Mouse (Mus musculus): ENCODE measurements around the gene Tspan14. TPM values are rescaled to one million over a fixed set of nuclear protein-coding genes. Genes with fewer than 3 reads are reported as not detected.

Tspan14 gene
- total and polyA plus RNA-seq, 3 experiments, result 10.3 to 32.3 (median 23.4) TPM

GRCm38 (mm10) chr14:40957607-40958006, 9.0 kb downstream of the Tspan14 start:
- no peak for DNase-seq (ENCODE audit: low spot score)
- peaks cover 90% of the 10 kb centered on the region for H3K4me1 ChIP-seq (ENCODE audit: insufficient read depth, low read depth, low read length)
- no peaks in the 10 kb centered on the region for H3K27me3 ChIP-seq (ENCODE audit: insufficient read depth, low read length)

GRCm38 (mm10) chr14:40956252-40957146, 10.1 kb downstream of the Tspan14 start:
- Histone ChIP-seq H3K27me3 (ENCODE audit: insufficient read depth, low read length) (no peaks in the 10 kb centered on the region), H3K36me3 (replicated peaks) (peaks cover 53% of the 10 kb centered on the region), H3K4me3 (ENCODE audit: low read depth, low read length) (peak overlapping the region; percentile 67; the same call in 1 of the 2 replicates), H3K4me1 (ENCODE audit: insufficient read depth, low read depth, low read length) (peaks cover 89% of the 10 kb centered on the region), H3K9me3 (replicated peaks) (no peaks in the 10 kb centered on the region)
- DNase-seq (ENCODE audit: low spot score) (peak; percentile 57), ATAC-seq (ENCODE audit: extremely low read depth, insufficient number of reproducible peaks, low FRiP score, poor library complexity, severe bottlenecking) (peak; percentile 76)
- TF ChIP-seq TAL1 (conservative IDR thresholded peaks at IDR 0.05; ENCODE audit: low read depth, low read length) (no peak), POLR2AphosphoS5 (IDR thresholded peaks at IDR 0.05; ENCODE audit: insufficient replicate concordance, low read depth, low read length) (no peak), GATA2 (IDR thresholded peaks at IDR 0.05; ENCODE audit: borderline replicate concordance, low read depth, low read length) (no peak), CTCF (IDR thresholded peaks at IDR 0.05; ENCODE audit: low read depth, low read length) (no peak), GATA1 (IDR thresholded peaks at IDR 0.05; ENCODE audit: borderline replicate concordance, low read length) (no peak)

More at GRCm38 (mm10) chr14:40957607-40958006, 9.0 kb downstream of the Tspan14 start:
- ATAC-seq (ENCODE audit: extremely low read depth, insufficient number of reproducible peaks, low FRiP score, poor library complexity, severe bottlenecking), result no peak
- Histone ChIP-seq H3K36me3 (replicated peaks) (peaks cover 45% of the 10 kb centered on the region), H3K9me3 (replicated peaks) (no peaks in the 10 kb centered on the region), H3K4me3 (ENCODE audit: low read depth, low read length) (no peak overlapping the region; the same call in 1 of the 2 replicates)
- TF ChIP-seq GATA1 (IDR thresholded peaks at IDR 0.05; ENCODE audit: borderline replicate concordance, low read length), result no peak
- no peak for TF ChIP-seq TAL1 (conservative IDR thresholded peaks at IDR 0.05; ENCODE audit: low read depth, low read length)
- TF ChIP-seq CTCF (IDR thresholded peaks at IDR 0.05; ENCODE audit: low read depth, low read length), result no peak
- TF ChIP-seq POLR2AphosphoS5 (IDR thresholded peaks at IDR 0.05; ENCODE audit: insufficient replicate concordance, low read depth, low read length), result no peak
- no peak for TF ChIP-seq GATA2 (IDR thresholded peaks at IDR 0.05; ENCODE audit: borderline replicate concordance, low read depth, low read length)

- Histone ChIP-seq H3K4me1 (ENCODE audit: insufficient read depth, low read depth, low read length) (peaks cover 97% of the 10 kb centered on the region), H3K9me3 (replicated peaks) (no peaks in the 10 kb centered on the region), H3K27me3 (ENCODE audit: insufficient read depth, low read length) (no peaks in the 10 kb centered on the region), H3K4me3 (ENCODE audit: low read depth, low read length) (peak overlapping the region; percentile 67; the same call in 1 of the 2 replicates), H3K36me3 (replicated peaks) (peaks cover 58% of the 10 kb centered on the region)
- DNase-seq (ENCODE audit: low spot score), result no peak
- ATAC-seq (ENCODE audit: extremely low read depth, insufficient number of reproducible peaks, low FRiP score, poor library complexity, severe bottlenecking), result peak; percentile 7
- no peak for TF ChIP-seq CTCF (IDR thresholded peaks at IDR 0.05; ENCODE audit: low read depth, low read length)
- no peak for TF ChIP-seq GATA1 (IDR thresholded peaks at IDR 0.05; ENCODE audit: borderline replicate concordance, low read length)
- TF ChIP-seq TAL1 (conservative IDR thresholded peaks at IDR 0.05; ENCODE audit: low read depth, low read length), result no peak
- TF ChIP-seq GATA2 (IDR thresholded peaks at IDR 0.05; ENCODE audit: borderline replicate concordance, low read depth, low read length), result no peak
- TF ChIP-seq POLR2AphosphoS5 (IDR thresholded peaks at IDR 0.05; ENCODE audit: insufficient replicate concordance, low read depth, low read length), result no peak
Measured at GRCm38 (mm10) chr14:40955596-40956251, 10.9 kb downstream of the Tspan14 start.

- TF ChIP-seq GATA2 (IDR thresholded peaks at IDR 0.05; ENCODE audit: borderline replicate concordance, low read depth, low read length) (no peak), POLR2AphosphoS5 (IDR thresholded peaks at IDR 0.05; ENCODE audit: insufficient replicate concordance, low read depth, low read length) (no peak), TAL1 (conservative IDR thresholded peaks at IDR 0.05; ENCODE audit: low read depth, low read length) (no peak), GATA1 (IDR thresholded peaks at IDR 0.05; ENCODE audit: borderline replicate concordance, low read length) (no peak), CTCF (IDR thresholded peaks at IDR 0.05; ENCODE audit: low read depth, low read length) (no peak)
- H3K4me3 ChIP-seq (ENCODE audit: low read depth, low read length), result no peak overlapping the region; the same call in 1 of the 2 replicates
- H3K4me1 ChIP-seq (ENCODE audit: insufficient read depth, low read depth, low read length), result peaks cover 97% of the 10 kb centered on the region
- H3K9me3 ChIP-seq (replicated peaks), result no peaks in the 10 kb centered on the region
- ATAC-seq (ENCODE audit: extremely low read depth, insufficient number of reproducible peaks, low FRiP score, poor library complexity, severe bottlenecking), result no peak
- DNase-seq (ENCODE audit: low spot score), result no peak
- no peaks in the 10 kb centered on the region for H3K27me3 ChIP-seq (ENCODE audit: insufficient read depth, low read length)
- peaks cover 61% of the 10 kb centered on the region for H3K36me3 ChIP-seq (replicated peaks)
Measured at GRCm38 (mm10) chr14:40955146-40955545, 11.5 kb downstream of the Tspan14 start.

GRCm38 (mm10) chr14:40953381-40953780, 13.2 kb downstream of the Tspan14 start:
- no peak overlapping the region for H3K4me3 ChIP-seq (ENCODE audit: low read depth, low read length)
- H3K9me3 ChIP-seq (replicated peaks), result no peaks in the 10 kb centered on the region
- DNase-seq (ENCODE audit: low spot score) (no peak), ATAC-seq (ENCODE audit: extremely low read depth, insufficient number of reproducible peaks, low FRiP score, poor library complexity, severe bottlenecking) (no peak)
- peaks cover 97% of the 10 kb centered on the region for H3K4me1 ChIP-seq (ENCODE audit: insufficient read depth, low read depth, low read length)
- TF ChIP-seq POLR2AphosphoS5 (IDR thresholded peaks at IDR 0.05; ENCODE audit: insufficient replicate concordance, low read depth, low read length), result no peak
- no peak for TF ChIP-seq GATA1 (IDR thresholded peaks at IDR 0.05; ENCODE audit: borderline replicate concordance, low read length)
- TF ChIP-seq TAL1 (conservative IDR thresholded peaks at IDR 0.05; ENCODE audit: low read depth, low read length), result no peak
- H3K27me3 ChIP-seq (ENCODE audit: insufficient read depth, low read length), result no peaks in the 10 kb centered on the region
- peaks cover 66% of the 10 kb centered on the region for H3K36me3 ChIP-seq (replicated peaks)

GRCm38 (mm10) chr14:40952715-40953114, 13.9 kb downstream of the Tspan14 start:
- DNase-seq (ENCODE audit: low spot score), result no peak
- Histone ChIP-seq H3K9me3 (replicated peaks) (no peaks in the 10 kb centered on the region), H3K27me3 (ENCODE audit: insufficient read depth, low read length) (no peaks in the 10 kb centered on the region), H3K4me1 (ENCODE audit: insufficient read depth, low read depth, low read length) (peaks cover 97% of the 10 kb centered on the region), H3K36me3 (replicated peaks) (peaks cover 68% of the 10 kb centered on the region), H3K4me3 (ENCODE audit: low read depth, low read length) (no peak overlapping the region)
- no peak for ATAC-seq (ENCODE audit: extremely low read depth, insufficient number of reproducible peaks, low FRiP score, poor library complexity, severe bottlenecking)
- TF ChIP-seq GATA1 (IDR thresholded peaks at IDR 0.05; ENCODE audit: borderline replicate concordance, low read length) (no peak), TAL1 (conservative IDR thresholded peaks at IDR 0.05; ENCODE audit: low read depth, low read length) (no peak), CTCF (IDR thresholded peaks at IDR 0.05; ENCODE audit: low read depth, low read length) (no peak), GATA2 (IDR thresholded peaks at IDR 0.05; ENCODE audit: borderline replicate concordance, low read depth, low read length) (no peak), POLR2AphosphoS5 (IDR thresholded peaks at IDR 0.05; ENCODE audit: insufficient replicate concordance, low read depth, low read length) (no peak)
